Mouse (Mus musculus) common myeloid progenitor, adult 5-6 weeks (primary cell): ENCODE data around the gene Man1c1. TPM values are rescaled to one million over a fixed set of nuclear protein-coding genes. Genes with fewer than 3 reads are reported as not detected.

Experiments used
- ATAC-seq: replicated peaks from 2 replicates; pipeline ENCODE4 v1.8.0; 2016; ENCODE audit warnings: low read depth, mild to moderate bottlenecking, moderate TSS enrichment, inconsistent platforms; ENCODE audit not compliant: poor library complexity, severe bottlenecking
- total RNA-seq: library from RNA; stranded (forward); fragments of 200-1000, 187-1606 nt; gene quantifications from 2 replicates; pipeline ENCODE4 v1.2.3, GENCODE M21; 2017

Man1c1 gene
- total RNA-seq, 1 experiment from 2014 or later = 1.2 TPM

DNA sequence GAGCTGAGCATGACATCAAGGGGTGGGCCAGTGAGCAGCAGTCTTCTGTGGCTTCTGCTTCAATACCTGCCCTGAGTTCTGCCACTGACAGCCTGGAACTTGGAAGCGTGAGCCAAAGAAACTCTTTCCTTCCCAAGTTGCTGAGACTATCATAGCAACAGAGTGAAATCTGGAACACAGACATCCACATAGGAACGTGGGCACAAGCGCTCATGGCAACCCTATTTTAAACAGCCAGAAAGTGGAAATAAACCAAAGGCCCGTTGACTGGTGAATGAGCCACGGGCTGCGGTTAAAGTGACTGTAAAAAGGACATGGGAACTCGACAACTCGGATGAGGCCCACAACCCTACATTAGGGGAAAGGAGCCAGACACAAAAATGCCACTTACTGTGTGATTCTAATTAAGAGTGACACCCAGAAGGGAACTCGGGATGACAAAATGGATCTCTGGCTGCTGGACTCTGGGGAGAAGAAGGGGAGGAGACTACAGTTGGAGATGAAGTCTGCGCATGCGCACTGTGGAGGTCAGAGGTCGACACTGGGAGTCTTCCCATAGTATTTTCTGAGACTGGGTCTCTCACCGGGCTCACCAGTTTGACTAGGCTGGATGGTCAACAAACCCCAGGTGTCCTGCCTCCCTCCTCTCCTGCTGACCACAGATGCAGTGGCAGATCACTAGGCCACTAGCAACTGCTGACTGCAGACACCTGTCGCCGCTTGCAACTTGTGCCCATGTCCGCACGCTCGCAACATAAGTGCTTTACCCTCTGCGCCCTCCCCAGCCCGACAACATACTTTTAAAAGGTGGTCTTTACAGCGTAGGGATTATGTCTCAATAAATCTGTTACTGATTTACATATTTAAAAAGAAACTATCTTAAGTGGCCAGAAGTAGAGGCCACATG is 58.8 kb downstream of the Man1c1 start:
- no peak for ATAC-seq

DNA sequence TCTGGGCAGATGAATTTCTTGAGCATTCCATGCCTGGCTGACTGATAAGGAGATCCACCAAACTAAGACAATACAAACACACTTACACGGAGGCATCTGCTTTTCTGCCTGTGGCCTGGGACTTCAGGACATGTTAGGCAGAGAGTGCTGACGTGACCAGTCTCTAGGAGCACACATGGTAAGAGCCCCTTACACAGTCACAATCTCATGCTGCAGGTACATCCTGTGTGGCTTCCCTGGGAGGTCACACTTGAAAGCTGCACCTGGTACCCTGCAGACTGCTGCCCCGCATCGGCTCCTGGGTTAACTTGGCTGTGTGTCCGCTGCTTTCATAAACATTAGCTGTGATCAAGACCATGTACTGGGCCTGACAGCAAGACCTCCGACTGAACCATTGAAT is 59.7 kb downstream of the Man1c1 start:
- ATAC-seq = peak; percentile 39; the same call in 1 of the 2 replicates

DNA sequence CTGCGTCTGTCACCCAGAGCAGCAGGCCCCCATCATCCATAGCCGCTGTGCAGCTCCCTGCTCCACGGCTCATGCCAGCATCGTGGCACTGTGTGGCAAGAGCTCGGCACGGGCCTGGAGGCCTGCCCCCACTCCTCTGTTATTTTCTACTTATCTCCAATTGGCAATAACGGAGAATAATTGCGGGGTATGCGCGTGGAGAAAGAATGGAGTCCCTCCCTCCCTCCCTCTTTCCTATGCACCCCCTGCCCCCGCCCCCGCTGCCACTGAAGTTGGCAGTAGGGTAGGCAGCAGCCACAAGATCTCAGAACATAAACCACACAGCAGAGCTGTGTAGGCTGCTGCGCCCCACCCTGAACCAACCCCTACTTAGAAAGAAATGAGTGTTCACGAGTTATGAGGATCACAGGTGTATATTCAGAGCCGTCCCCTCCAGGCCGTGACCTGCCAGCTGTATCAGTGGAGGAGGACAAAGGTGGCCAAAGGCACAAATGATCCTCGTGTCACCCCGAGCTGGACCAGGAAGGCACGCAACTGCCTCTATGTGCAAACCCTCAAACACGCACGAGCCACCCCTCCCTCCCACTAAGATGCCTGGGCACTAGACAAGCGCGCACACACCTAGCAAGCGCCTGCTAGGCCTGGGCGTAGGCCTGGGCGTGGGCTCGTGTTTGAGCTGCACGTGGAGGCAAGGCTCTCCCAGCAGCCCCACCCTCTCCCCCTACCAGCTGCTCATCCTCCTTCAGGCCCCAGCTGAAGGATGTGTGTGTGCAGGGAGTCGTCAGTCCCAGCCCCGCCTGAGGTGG is 62.2 kb downstream of the Man1c1 start:
- ATAC-seq = no peak

DNA sequence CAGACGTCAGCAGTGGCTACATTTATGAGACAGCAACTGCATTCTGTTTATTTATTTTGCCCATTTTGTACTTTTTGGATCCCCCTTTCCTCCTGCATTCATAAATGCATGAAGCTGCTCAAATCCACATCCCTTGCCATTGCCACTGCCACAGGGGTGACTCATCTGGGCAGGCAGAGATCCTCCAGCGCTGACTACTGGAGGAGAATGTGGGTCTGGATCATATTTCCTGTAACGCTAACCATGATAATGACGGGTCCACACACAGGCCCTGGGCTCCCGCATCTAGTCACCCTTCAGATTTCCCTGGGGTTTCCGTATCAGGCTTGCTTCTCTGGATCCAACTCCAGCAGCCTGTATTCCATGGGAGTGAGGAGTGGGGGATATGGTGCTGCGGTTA is 64.8 kb downstream of the Man1c1 start:
- ATAC-seq = no peak

DNA sequence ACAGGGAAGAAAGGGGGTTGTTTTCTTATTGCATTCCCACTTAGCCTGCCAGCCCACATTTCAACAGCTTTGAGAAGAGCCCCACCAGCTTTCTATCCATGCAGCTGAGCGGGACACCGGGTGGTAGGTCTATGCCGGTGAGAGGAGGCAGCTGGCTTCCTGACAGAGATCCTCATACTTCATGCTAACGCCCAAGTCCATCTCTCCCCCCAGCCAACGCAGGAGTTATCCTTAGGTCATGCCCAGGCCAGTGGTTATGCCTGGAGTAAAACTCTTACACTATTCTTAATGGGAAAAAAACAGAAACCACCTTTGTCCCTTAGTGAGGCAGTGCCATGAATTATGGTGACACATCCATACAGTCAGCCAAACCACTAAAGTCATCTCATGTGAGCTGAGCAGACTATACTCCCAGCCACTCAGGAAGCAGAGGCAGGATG is 66.0 kb downstream of the Man1c1 start:
- ATAC-seq = no peak

DNA sequence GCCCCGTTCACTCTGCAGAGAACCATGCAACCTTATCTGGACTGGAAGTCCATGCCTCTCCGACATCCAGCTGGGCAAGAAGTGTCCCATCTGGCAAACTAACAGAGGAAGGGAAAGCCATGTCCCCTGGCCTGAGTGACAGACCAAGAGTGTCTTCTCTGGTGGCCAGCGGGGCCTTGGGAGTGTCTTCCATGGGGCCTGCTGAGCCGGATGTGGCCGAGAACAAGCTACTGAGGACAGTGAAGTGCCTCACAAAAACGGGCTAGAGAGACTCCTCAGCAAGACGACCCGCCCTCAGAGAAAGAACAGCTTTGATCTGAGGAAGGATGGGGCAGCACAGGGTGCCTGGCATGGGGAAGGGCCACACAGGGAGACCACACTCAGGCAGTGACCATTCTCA is 67.7 kb downstream of the Man1c1 start:
- no peak for ATAC-seq

DNA sequence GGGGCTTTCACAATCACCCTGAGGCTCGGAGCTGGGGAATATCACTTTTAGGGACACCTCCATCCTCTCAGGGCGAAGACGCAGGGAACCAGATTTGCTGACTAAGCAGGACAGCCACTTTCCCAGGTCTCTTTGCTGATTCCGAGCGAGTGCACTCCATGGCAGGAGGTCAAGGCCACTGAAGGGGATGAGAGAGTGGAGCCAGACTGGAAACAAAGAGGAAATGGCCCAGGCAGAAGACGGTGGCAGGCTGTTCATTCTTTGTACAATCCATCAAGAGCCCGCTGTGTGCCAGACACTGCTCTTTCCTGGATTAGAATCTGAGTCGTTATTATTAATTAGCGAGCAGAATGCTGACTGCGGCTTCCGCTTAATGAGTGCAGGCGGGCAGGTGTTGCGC is 70.1 kb downstream of the Man1c1 start:
- no peak for ATAC-seq

DNA sequence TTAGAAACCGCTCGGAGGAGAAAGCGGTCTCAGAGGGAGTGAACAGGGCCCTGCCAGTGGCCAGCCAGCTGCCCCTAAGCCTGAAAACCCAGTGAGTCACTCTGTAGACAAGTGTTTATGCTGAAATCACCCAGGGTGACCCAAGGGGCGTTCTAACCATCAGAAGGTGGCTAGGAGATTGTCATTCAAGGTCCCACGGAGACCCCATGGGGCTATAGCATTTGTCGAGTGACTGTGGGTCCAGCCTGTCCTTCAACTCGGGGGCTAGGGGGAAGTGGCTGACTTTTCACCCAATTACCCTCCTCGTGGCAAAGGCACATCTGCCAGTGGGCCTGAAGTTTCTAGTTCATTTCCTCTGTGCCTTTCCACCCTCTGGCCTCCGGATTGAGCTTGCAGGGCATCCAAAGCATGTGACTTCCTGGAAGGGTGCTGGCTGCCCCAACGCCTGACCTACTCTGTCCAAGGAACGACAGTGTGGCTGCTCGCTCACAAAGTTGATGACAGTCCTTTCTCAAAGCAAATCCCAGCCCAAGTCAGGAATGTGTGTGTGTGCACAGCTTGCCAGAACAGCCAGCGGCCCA is 71.9 kb downstream of the Man1c1 start:
- 0 out of 2 replicates have a peak, but pooled peaks have one; percentile 22 for ATAC-seq

DNA sequence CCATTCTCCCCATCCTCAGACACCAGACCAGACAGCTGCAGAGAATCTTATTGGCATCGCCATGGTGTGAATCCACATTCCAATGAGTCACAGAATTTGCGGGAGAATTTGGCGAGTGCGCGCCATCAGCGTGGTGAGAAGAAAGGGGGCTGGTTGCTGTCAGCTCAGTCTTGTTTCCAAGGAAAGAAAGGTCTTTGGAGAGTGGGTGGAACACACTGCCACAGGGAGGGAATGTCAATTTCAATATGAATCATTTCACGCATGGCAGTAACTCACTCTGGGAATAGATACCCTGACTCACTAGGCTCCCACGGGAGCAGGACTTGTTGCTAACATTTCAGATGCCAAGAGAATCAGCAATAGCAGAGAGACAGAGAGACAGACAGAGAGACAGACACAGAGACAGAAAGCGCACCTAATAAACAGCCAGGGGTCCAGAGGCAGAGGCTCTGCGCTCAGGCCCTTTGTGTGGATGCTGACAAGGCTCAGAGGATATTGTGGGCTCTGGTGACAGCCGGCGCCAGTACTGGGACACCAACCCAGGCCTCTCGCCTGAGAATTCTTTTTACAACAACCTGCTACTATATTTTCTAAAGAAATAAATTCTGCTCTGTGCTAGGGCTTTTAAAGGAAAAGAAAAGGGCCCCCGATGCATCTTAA is 72.5 kb downstream of the Man1c1 start:
- no peak for ATAC-seq

DNA sequence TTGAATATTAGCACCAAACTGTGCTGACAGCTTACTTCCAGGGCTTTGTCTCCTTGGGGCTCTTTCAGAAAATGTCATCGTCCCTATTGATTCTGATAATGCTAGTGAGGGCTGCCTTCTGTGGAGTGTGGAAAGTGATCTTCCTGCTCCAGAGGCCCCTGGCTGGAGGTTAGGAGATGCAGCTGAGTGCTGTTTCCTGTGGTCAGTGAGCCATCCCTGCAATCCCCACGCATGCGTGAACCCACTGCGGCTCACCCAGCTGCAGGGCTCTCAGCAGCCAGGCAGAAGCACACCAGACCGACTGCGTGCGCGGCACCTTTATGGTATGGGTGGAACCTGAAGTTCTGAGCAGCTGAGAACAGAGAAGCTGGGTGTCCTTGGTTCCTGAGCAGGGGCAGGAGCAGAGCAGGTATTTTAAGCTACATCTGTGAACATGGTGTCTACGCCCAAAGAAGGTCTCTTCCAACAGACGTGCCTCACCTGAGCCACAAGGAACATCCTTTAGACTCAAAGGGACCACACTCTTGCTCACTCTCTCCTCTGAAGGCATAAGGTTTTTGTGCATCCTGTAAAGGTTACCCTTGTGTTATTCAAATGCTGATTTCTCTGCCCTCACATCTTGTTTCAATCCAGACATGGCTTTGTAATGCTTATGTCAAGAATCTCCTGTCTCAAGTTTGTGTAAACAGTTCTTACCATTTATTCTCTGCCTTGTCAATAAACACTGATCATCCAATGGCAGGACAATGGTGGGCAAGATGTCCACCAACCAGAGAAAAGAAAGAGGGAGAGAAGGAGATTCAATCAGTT is 75.3 kb downstream of the Man1c1 start:
- ATAC-seq = no peak

DNA sequence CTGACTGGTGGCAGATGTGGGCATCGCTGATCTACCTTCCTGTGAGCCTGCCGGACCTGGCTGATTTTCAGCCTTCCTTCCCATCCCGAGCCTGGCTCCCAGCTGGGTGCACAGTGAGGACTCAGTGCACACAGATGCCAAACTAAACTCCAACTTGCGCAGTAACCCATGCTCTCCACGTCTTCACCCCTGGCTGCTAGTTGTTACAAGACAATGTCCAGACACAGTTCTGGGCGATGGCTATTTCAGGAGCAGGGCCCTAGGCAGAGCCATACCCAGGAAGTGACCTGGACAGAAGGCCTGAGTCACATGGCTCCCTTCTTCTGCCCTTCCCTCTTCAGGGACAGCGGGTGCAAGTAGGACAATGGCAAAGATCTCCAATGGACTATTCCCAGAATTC is 76.0 kb downstream of the Man1c1 start:
- no peak for ATAC-seq

DNA sequence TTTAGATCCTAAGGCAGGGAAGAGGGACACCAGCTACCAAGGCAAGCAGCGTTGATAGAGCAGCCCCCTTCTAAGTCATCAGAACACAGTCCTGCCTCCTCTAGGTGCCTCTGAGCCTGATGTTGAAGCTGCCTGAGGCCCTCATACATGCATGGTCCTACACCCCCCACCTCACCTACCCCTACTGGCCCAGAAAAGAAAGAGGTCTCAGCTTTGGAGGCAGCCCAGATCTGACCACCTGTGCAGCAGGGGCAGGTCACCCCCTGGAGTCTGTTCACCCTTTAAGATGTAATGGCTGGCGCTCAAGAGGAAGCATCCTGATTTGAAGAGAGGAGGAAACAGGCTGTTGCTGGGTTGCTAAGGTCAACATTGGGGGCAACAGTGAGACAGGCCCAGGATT is 77.2 kb downstream of the Man1c1 start:
- ATAC-seq = no peak

DNA sequence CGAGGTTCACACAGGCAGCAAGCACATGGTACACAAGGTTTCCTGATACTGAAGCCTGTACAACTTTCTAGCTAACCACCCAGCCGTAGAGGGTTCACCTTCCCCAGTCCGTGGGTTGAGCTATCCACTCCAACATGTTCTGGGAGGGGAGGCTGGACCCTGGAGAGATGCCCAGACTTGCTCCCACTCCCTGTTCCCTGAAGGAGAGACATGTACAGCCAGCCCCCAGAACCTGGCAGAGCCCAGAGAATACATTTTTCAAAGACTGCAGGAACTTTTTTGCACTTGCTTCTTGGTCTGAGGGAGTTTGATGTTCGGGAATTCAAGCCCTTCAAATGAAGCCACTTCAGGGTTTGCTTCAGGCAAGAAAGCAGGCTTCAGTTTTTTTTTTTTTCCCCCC is 77.7 kb downstream of the Man1c1 start:
- no peak for ATAC-seq

DNA sequence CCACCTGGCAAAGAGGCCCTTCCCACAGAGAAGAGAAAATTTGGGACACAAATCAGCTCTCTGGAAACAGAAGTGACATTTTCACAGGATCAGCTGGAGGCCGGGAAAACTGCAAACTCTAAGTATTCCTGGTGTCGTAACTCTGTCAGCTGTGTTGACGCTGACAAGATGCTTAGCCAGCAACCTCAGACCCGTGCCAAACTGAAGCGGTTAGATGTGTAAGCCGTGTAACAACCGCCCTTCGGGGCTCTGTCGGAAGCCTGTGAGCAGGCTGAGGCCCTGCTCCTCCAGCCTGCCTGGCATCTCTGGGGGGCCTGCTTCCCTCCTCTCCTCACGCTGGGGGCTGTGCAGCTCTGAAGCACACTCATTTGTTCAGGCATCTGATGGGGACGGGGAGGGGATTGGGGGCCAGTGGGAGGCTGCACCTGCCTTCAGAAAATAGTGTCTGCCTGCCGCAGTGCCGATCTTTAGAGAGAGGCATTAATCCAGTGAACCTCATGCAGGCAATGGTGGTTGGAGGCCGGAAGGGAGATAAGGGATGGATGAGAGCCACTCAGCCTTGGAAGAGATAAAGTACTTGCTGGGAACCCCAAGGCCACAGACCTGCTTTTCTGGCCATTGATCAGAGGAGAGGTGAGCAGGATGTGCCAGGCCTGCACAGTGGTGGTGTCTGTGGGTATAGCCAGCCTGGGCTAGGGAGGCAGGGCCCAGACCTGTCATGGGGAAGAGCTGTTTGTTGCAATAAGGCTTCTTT is 79.8 kb downstream of the Man1c1 start:
- no peak for ATAC-seq

DNA sequence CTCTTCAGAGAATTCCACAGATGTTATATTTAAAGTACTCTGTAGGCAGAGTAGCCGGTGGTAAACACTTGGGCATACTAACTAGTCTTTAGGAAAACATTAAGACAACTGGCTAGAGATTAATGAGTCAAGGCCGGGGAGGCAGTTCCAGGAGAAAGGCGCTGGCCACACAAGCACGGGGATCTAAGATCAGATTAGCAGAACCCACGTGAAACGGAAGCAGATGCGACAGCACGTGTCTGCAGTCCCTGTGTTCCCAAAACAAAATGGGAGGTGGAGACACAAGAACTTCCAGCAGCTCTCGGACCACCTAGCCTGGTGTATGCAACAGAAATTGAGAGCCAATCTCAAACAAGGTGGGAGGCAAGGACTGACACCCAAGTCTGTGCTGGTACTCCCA is 82.4 kb downstream of the Man1c1 start:
- no peak for ATAC-seq

DNA sequence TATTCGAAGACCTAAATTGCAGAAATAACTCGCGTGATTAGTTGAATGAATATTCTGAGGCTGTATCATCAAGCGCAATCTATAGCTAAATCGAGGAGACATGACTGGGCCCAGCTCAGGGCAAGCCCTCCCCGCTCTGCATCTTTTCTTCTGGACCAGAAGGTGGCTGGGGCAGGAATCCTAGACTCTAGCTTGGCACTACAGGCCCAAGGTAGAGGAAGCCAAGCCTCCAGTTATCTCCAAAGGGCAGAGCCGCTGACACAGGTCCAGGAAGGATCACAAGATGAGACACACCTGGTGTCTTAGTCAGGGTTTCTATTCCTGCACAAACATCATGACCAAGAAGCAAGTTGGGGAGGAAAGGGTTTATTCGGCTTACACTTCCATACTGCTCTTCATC is 83.8 kb downstream of the Man1c1 start:
- ATAC-seq = no peak

DNA sequence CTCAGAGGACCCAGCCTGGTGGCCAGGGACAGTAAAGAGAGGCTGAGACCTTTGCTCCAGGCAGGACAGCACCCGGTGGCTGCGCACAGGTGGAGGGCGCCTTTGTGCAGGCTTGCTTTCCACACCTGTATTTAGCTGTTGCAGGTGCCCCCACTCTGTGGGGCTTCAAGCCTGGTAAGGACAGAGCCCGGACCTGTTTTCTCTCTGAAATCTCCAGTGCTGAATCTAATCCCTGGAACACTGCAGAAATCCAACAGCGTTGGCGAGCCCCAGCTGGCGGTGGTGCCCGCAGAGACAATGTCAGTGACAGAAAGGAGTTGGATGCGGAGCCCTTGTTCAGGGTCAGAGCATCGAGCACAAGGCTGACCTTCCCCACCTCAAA is 84.6 kb downstream of the Man1c1 start:
- ATAC-seq = no peak

DNA sequence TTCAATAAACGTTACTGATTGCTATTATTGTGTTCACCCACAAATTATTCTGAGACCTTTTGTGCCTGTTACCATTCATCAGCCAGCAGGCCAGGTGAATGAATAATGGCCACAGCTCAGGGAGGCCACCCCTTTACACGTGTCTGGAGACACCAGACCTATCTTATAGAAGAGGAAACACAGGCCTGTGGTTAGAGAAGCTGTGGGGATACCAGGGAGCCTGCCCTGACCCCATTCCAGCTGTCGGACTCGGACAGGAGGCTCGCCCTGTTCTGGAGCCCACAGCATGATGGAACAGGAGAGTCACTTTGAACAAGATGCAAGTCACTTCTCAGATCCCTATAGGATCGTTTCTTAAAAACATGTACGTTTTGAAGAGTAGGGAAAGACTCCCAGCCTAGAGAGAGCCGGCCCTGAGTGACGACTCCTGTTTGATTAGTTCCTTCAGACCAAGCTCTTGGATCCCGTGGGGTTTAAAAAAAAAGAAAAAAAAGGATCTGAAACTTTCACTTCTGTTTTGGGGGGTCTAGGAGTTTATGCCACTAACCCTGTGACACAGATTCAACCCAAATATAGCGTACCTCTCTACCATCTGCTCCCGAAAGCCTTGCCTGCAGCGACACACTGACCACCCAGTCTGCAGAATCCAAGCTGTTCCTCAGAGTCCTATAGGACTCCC is 85.1 kb downstream of the Man1c1 start:
- ATAC-seq = peak; percentile 83
